Mouse (Mus musculus) embryonic fibroblast, embryonic 13.5 days (primary cell): ENCODE measurements at regions not wholly inside any gene's neighbourhood (a gene's known extent, or its start where the extent isn't known, plus 50 kb on each side); places are given as distances from the start of the nearest gene placed in this dataset.

ENCODE experiments used
- H3K27ac ChIP-seq: 2 replicates; pipeline ENCODE4 v1.5.1; 2012; ENCODE audit warnings: low read length, control low read depth, inconsistent platforms; ENCODE audit not compliant: insufficient read depth
- H3K4me1 ChIP-seq: 2 replicates; pipeline ENCODE4 v1.6.1; 2011; ENCODE audit warnings: low read length; ENCODE audit not compliant: control insufficient read depth, insufficient read depth
- H3K4me3 ChIP-seq: 2 replicates; pipeline ENCODE4 v1.5.1; 2011; ENCODE audit warnings: mild to moderate bottlenecking, control low read depth, low read length; ENCODE audit not compliant: insufficient read depth
- CTCF ChIP-seq: IDR thresholded peaks from 2 replicates; pipeline ENCODE4 v1.5.1; 2011; ENCODE audit warnings: mild to moderate bottlenecking, control low read depth, low read length, moderate library complexity, borderline replicate concordance; ENCODE audit not compliant: insufficient read depth
- POLR2A ChIP-seq: IDR thresholded peaks from 2 replicates; pipeline ENCODE4 v1.6.1; 2011; ENCODE audit warnings: low read depth, mild to moderate bottlenecking, control low read depth, low read length, moderate library complexity

- Histone ChIP-seq H3K4me3 (no peak overlapping the region), H3K4me1 (peaks cover 2% of the 10 kb centered on the region; the same call in 1 of the 2 replicates), H3K27ac (no peak overlapping the region)
- TF ChIP-seq CTCF, result no peak
- TF ChIP-seq POLR2A, result no peak
These were observed 198.0 kb downstream of the Ice1 start for GRCm38 (mm10) chr13:70439419-70439818.

GRCm38 (mm10) chr13:70446940-70447339 is 190.5 kb downstream of the Ice1 start:
- Histone ChIP-seq H3K27ac (no peak overlapping the region), H3K4me3 (no peak overlapping the region), H3K4me1 (no peaks in the 10 kb centered on the region)
- no peak for TF ChIP-seq POLR2A
- TF ChIP-seq CTCF, result no peak

- TF ChIP-seq POLR2A (no peak), CTCF (no peak)
- Histone ChIP-seq H3K27ac (no peak overlapping the region), H3K4me3 (no peak overlapping the region), H3K4me1 (no peaks in the 10 kb centered on the region)
These were observed 182.6 kb downstream of the Ice1 start for GRCm38 (mm10) chr13:70454592-70455390.

- TF ChIP-seq POLR2A (no peak), CTCF (no peak)
- H3K27ac ChIP-seq, result no peak overlapping the region
- no peaks in the 10 kb centered on the region for H3K4me1 ChIP-seq
- no peak overlapping the region for H3K4me3 ChIP-seq
These were observed 179.0 kb downstream of the Ice1 start for GRCm38 (mm10) chr13:70458406-70458805.

- H3K4me3 ChIP-seq, result no peak overlapping the region
- no peaks in the 10 kb centered on the region for H3K4me1 ChIP-seq
- no peak overlapping the region for H3K27ac ChIP-seq
- TF ChIP-seq POLR2A (no peak), CTCF (no peak)
These were observed 172.4 kb downstream of the Ice1 start for GRCm38 (mm10) chr13:70464996-70465395.

GRCm38 (mm10) chr13:70474746-70475145 is 162.7 kb downstream of the Ice1 start:
- no peak for TF ChIP-seq CTCF
- TF ChIP-seq POLR2A, result no peak

DNA sequence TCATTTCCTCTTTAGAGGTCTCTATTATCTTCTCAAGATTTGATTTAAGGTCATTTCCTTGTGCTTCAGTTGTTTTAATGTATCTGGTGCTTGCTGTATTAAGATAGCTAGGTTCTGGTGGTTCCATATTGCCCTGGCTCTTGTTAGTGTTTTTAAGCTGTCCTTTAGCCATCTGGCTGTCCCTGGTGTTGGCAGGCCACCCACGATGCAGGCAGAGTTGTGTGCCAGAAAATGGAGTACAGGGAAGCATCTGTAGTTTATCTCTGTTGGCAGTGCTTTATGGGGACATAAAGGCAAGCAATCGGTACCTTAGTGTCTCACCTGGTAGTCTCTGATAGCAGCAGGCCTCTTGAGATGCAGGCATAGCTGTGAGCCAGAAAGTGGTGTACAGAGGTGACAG is 162.1 kb downstream of the Ice1 start:
- no peak overlapping the region for H3K4me3 ChIP-seq
- TF ChIP-seq POLR2A, result no peak
- TF ChIP-seq CTCF, result no peak
- H3K27ac ChIP-seq, result no peak overlapping the region
- no peaks in the 10 kb centered on the region for H3K4me1 ChIP-seq

More at GRCm38 (mm10) chr13:70474746-70475145, 162.7 kb downstream of the Ice1 start:
- Histone ChIP-seq H3K27ac (no peak overlapping the region), H3K4me3 (no peak overlapping the region), H3K4me1 (no peaks in the 10 kb centered on the region)

GRCm38 (mm10) chr13:70499302-70499701 is 138.1 kb downstream of the Ice1 start:
- TF ChIP-seq CTCF, result no peak
- no peak for TF ChIP-seq POLR2A
- no peaks in the 10 kb centered on the region for H3K4me1 ChIP-seq
- no peak overlapping the region for H3K4me3 ChIP-seq
- H3K27ac ChIP-seq, result no peak overlapping the region
